Mouse (Mus musculus): ENCODE data around the gene Gle1. TPM values are rescaled to one million over a fixed set of nuclear protein-coding genes. Genes with fewer than 3 reads are reported as not detected.
"Not testable (repeated sequence)": the region's sequence is repeated elsewhere in the genome, so short reads cannot be mapped to it uniquely, and the experiment has no call there.

Gle1 gene
- polyA plus RNA-seq (2016; fragmentation: Nextera tagmentation; extraction: Ambion mirVana) = 73.1 and 77.8 TPM in 2 replicates

GRCm38 (mm10) chr2:29934906-29935599, at the start of gene Gle1:
TSS of gene Gle1 (plus strand) at chr2:29935426.
- Histone ChIP-seq H3K27me3 (no peaks in the 10 kb centered on the region), H3K9ac (replicated peaks) (peak within 1 kb of the TSS; percentile 63), H3K27ac (replicated peaks) (peak within 1 kb of the TSS; percentile 78), H3K4me2 (replicated peaks) (peak within 1 kb of the TSS; percentile 69), H3K9me3 (no peaks in the 10 kb centered on the region), H3K4me3 (peak within 1 kb of the TSS; percentile 76), H3K36me3 (peaks cover 39% of the 10 kb centered on the region), H3K4me1 (peaks cover 7% of the 10 kb centered on the region)
- 4% methylated on average over 44 of the region's 44 CpGs for WGBS
- peak; percentile 95 for ATAC-seq (ENCODE audit: low FRiP score, low read depth)

GRCm38 (mm10) chr2:29886659-29887292, 48.5 kb upstream of the Gle1 start:
- not testable (repeated sequence) for H3K9ac ChIP-seq (replicated peaks); H3K36me3 ChIP-seq; H3K27me3 ChIP-seq; H3K27ac ChIP-seq (replicated peaks); H3K4me3 ChIP-seq; H3K4me2 ChIP-seq (replicated peaks); H3K9me3 ChIP-seq; ATAC-seq (ENCODE audit: low FRiP score, low read depth)
- H3K4me1 ChIP-seq = peaks cover 21% of the 10 kb centered on the region
- WGBS = 87% methylated on average over 9 of the region's 9 CpGs

DNA sequence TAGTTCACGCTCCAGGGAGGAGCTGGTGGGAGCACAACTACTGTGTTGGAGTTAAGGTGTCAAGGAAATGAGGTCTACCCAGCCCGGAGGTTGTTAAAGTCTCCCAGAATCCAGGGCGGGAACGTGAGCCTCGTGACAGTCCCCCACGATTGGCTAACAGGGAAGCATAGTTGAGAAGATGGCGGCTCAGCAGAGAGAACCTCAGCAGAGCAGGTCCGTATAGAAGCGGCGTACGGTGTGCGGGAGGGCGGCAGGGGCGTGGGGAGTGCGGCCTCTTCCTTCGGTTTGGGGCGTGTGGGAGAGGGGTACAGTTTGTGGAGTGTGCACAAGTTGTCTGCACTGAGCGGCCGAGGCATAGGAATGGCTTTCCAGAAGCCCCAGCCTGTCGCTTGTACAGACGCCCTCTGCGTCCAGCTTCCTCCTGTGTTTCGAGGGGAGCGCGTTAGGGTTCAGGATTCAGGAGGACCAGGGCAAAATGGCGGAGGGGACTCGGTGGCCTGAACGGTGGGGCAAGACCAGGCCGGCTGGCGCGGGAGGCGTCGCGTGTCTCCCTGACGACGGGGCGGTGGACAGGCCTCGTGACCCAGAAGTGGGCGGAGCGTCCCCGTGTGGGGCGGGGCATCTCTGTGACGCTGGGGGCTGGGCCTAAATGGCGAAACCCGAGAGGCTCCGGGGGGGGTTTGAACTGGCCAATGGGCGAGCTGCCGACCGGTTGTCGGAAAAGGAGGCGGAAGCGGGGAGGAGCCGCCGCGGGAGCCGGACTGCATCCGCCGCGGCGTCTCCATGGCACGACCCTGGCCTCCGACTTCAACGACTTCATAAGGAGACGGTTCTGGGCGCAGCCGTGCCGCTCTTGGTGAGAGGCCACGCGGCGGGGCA, 45.9 kb upstream of the Gle1 start, which contains the start of gene Odf2:
Gene Odf2 (plus strand): TSS at position 156 of the 879 bp plus-strand sequence.
- peak; percentile 82 for ATAC-seq (ENCODE audit: low FRiP score, low read depth)
- H3K9ac ChIP-seq (replicated peaks) = peak within 1 kb of the TSS; percentile 98
- H3K4me2 ChIP-seq (replicated peaks) = peak within 1 kb of the TSS; percentile 91
- H3K9me3 ChIP-seq = no peaks in the 10 kb centered on the region
- no peaks in the 10 kb centered on the region for H3K27me3 ChIP-seq
- peak within 1 kb of the TSS; percentile 88 for H3K27ac ChIP-seq (replicated peaks)
- H3K36me3 ChIP-seq = peaks cover 26% of the 10 kb centered on the region
- 1% methylated on average over 64 of the region's 70 CpGs for WGBS
- peaks cover 21% of the 10 kb centered on the region for H3K4me1 ChIP-seq
- peak within 1 kb of the TSS; percentile 99 for H3K4me3 ChIP-seq

DNA sequence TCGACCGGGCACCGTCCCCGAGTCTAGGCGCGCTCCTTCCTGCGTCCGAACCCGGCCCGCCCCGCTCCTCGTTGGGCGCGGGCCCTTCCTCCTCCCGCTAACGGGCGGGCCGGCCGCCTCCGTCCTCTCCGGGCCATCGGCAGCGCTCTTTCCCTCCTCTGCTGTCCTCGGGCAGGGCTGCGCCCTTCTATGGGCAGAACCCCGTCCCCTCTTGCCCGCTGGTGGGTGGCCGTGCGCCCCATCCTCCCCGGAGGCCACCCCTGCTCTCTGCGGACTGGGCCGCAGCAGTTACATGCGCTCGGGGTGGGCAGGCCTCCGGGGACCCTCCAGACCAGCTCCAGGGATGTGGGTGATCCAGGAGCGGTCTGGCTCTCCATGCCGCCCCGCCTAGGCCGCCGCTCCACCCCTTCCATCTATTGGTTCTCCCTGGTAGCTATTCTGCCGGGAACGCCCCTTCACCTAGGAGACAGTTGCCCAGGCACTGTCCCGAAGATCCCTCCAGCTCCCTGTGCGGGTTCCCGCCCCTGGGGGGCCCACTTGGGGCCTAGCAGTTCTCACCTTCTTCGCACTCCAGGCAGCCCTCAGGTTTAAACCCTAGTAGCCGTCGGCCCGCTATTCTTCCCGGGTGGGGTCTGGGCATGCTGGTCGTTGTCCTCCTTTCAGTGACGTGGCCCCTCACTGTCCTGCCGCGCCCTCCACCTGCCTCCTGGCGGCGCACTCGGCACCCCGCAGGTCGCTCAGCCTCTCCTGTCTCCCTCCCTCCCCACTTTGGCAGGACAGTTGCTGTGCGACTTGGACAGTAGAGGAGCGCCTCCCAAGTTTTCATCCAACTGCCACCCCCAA, 45.0 kb upstream of the Gle1 start:
- Histone ChIP-seq H3K36me3 (peaks cover 35% of the 10 kb centered on the region), H3K4me3 (peak overlapping the region; percentile 99), H3K4me1 (peaks cover 21% of the 10 kb centered on the region), H3K9me3 (no peaks in the 10 kb centered on the region), H3K27ac (replicated peaks) (peak overlapping the region; percentile 88), H3K9ac (replicated peaks) (peak overlapping the region; percentile 98), H3K27me3 (no peaks in the 10 kb centered on the region), H3K4me2 (replicated peaks) (peak overlapping the region; percentile 91)
- whole genome bisulfite sequencing = under 1% methylated on average over 53 of the region's 61 CpGs
- peak; percentile 90 for ATAC-seq (ENCODE audit: low FRiP score, low read depth)

- no peaks in the 10 kb centered on the region for H3K27me3 ChIP-seq
- ATAC-seq (ENCODE audit: low FRiP score, low read depth) = no peak
- H3K4me2 ChIP-seq (replicated peaks) = no peak overlapping the region
- peaks cover 49% of the 10 kb centered on the region for H3K36me3 ChIP-seq
- H3K9me3 ChIP-seq = no peaks in the 10 kb centered on the region
- no peak overlapping the region for H3K4me3 ChIP-seq
- H3K27ac ChIP-seq (replicated peaks) = no peak overlapping the region
- H3K4me1 ChIP-seq = peaks cover 21% of the 10 kb centered on the region
- 93% methylated on average over 6 of the region's 6 CpGs for WGBS
- 0 out of 2 replicates have a peak overlapping the region, but pooled peaks have one; percentile 15 for H3K9ac ChIP-seq (replicated peaks)
These were observed 43.5 kb upstream of the Gle1 start for GRCm38 (mm10) chr2:29891773-29892172.

- WGBS = 100% methylated on average over 1 of the region's 1 CpGs
- peaks cover 92% of the 10 kb centered on the region for H3K36me3 ChIP-seq
- no peaks in the 10 kb centered on the region for H3K9me3 ChIP-seq
These were observed 39.2 kb upstream of the Gle1 start for GRCm38 (mm10) chr2:29896071-29896470.

DNA sequence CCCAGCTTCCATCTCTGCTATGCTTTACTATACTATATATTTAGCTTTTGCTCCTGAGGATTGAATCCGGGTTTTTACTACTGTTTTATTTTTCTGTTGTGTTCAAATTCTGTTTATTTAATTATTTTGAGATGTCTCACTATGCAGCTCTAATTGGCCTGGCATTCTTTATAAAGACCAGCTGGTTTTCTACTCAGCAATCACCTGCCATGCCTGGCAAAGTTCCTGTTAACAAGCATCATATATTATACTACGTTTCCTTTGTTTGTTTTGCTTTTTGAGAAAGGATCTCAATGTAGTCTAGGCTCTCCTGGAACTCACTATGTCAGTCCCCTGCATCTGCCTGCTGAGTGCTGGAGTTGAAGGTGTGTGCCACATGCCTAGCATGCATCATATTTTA, 37.9 kb upstream of the Gle1 start:
- ATAC-seq (ENCODE audit: low FRiP score, low read depth) = no peak
- H3K9me3 ChIP-seq = no peaks in the 10 kb centered on the region
- no peaks in the 10 kb centered on the region for H3K27me3 ChIP-seq
- H3K4me3 ChIP-seq = no peak overlapping the region
- H3K9ac ChIP-seq (replicated peaks) = no peak overlapping the region
- H3K4me1 ChIP-seq = no peaks in the 10 kb centered on the region
- H3K4me2 ChIP-seq (replicated peaks) = no peak overlapping the region
- no peak overlapping the region for H3K27ac ChIP-seq (replicated peaks)
- 94% methylated on average over 2 of the region's 2 CpGs for WGBS
- H3K36me3 ChIP-seq = peaks cover 96% of the 10 kb centered on the region

More at GRCm38 (mm10) chr2:29896071-29896470, 39.2 kb upstream of the Gle1 start:
- no peak overlapping the region for H3K4me2 ChIP-seq (replicated peaks)
- no peak overlapping the region for H3K4me3 ChIP-seq
- no peak for ATAC-seq (ENCODE audit: low FRiP score, low read depth)
- H3K27ac ChIP-seq (replicated peaks) = no peak overlapping the region
- H3K27me3 ChIP-seq = no peaks in the 10 kb centered on the region
- H3K4me1 ChIP-seq = peaks cover 7% of the 10 kb centered on the region
- no peak overlapping the region for H3K9ac ChIP-seq (replicated peaks)

- no peaks in the 10 kb centered on the region for H3K27me3 ChIP-seq
- H3K4me2 ChIP-seq (replicated peaks) = no peak overlapping the region
- ATAC-seq (ENCODE audit: low FRiP score, low read depth) = no peak
- no peak overlapping the region for H3K27ac ChIP-seq (replicated peaks)
- H3K4me1 ChIP-seq = no peaks in the 10 kb centered on the region
- H3K36me3 ChIP-seq = peaks cover 97% of the 10 kb centered on the region
- H3K9ac ChIP-seq (replicated peaks) = no peak overlapping the region
- WGBS = 96% methylated on average over 1 of the region's 1 CpGs
- H3K4me3 ChIP-seq = no peak overlapping the region
- no peaks in the 10 kb centered on the region for H3K9me3 ChIP-seq
These were observed 37.1 kb upstream of the Gle1 start for GRCm38 (mm10) chr2:29898081-29898480.

DNA sequence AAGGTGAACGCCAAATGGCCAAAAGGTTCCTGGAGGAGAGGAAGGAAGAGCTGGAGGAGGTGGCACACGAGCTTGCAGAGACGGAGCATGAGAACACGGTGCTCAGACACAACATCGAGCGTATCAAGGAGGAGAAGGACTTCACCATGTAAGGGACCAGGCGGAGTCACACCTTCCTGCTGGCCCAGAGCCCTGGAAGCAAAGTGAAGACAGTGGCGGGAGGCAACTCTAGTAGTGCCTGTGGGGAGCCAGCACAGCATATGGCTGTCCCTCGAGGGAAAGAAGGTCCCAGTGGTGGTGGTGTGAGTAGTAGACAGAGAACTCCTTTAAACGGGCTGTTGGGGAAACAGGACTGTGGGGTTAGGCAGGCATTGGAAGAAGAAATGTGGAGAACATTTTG, 33.0 kb upstream of the Gle1 start:
- Histone ChIP-seq H3K4me2 (replicated peaks) (no peak overlapping the region), H3K9ac (replicated peaks) (no peak overlapping the region), H3K4me3 (no peak overlapping the region), H3K27ac (replicated peaks) (no peak overlapping the region), H3K4me1 (no peaks in the 10 kb centered on the region), H3K9me3 (no peaks in the 10 kb centered on the region), H3K36me3 (peaks cover 100% of the 10 kb centered on the region), H3K27me3 (no peaks in the 10 kb centered on the region)
- 93% methylated on average over 10 of the region's 10 CpGs for WGBS
- no peak for ATAC-seq (ENCODE audit: low FRiP score, low read depth)

GRCm38 (mm10) chr2:29908171-29908570, 27.1 kb upstream of the Gle1 start:
- ATAC-seq (ENCODE audit: low FRiP score, low read depth); H3K9me3 ChIP-seq; H3K4me3 ChIP-seq; H3K4me2 ChIP-seq (replicated peaks); H3K27me3 ChIP-seq; H3K9ac ChIP-seq (replicated peaks); H3K4me1 ChIP-seq; H3K27ac ChIP-seq (replicated peaks): not testable (repeated sequence)
- H3K36me3 ChIP-seq = peaks cover 87% of the 10 kb centered on the region
- 83% methylated on average over 2 of the region's 2 CpGs for whole genome bisulfite sequencing

- Histone ChIP-seq H3K9ac (replicated peaks) (no peak overlapping the region), H3K9me3 (no peaks in the 10 kb centered on the region), H3K4me1 (no peaks in the 10 kb centered on the region), H3K27me3 (no peaks in the 10 kb centered on the region), H3K4me3 (no peak overlapping the region), H3K4me2 (replicated peaks) (no peak overlapping the region), H3K36me3 (peaks cover 86% of the 10 kb centered on the region), H3K27ac (replicated peaks) (no peak overlapping the region)
- 86% methylated on average over 2 of the region's 2 CpGs for WGBS
- no peak for ATAC-seq (ENCODE audit: low FRiP score, low read depth)
These were observed 25.2 kb upstream of the Gle1 start for GRCm38 (mm10) chr2:29910042-29910441.
